Mouse (Mus musculus): ENCODE measurements around the gene Ccnd2.

Gene Ccnd2

DNA sequence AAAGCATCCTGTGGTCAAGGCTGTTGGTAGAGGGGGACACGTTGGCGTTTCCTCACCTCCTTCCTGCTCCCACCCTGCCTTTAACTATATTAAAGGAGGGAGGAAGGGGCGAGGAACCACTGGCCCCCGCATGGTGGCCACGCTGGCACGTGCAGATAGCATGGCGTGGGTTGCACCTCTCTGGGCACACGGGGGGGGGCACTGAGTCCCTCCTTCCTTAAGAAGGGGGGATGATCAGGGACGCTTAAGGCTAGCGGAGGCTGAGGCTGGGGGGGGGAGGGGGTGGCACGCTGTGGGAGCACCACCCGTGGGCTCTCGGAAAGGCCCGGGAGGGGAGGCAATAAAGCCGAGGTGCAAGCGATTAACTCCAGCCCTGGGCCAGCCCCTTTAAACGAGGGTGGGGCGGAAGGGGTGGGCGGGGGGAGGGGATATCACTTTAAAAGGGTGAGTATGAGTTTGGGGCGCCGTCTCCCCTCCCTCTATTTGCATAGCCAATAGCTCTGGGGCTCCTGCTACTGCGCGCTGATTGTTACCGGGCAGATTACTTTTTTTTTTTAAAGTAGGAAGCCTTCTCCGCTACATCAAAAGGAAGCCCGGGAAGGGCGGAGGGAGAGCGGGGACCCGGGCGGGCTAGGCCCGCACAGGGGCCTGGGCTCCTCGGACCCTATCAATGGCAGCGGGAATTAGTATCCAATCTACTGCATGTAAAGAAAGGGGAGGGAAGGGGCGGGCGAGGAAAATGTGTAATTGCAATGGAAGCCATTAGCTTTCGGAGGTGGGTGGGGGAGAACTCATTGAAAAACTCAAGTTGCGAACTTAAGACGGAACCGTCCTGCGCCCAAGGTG, at the start of gene Ccnd2:
TSS of gene Ccnd2 (minus strand) at position 88 of the 846 bp plus-strand sequence.
- DNase-seq, result peak; percentile 65

DNA sequence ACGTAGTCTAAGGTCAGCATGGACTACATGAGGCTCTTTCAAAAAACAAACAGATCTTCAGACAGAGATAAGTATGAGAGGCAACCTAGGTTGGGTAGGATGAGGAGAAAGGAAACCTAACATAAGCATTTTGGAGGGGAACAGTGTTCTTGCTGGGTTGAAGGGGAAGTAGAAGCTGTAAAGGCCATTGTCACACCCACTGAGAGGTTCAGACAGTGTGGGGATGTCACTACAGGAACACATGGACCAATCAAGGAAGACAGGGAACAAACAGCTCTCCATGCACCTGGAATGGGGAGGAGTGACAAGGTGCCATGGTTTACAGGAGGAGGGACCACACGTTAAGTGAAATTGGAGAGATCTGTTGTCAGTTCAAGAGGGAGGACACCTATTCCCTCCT, 45.0 kb upstream of the Ccnd2 start:
- DNase-seq, result no peak

DNA sequence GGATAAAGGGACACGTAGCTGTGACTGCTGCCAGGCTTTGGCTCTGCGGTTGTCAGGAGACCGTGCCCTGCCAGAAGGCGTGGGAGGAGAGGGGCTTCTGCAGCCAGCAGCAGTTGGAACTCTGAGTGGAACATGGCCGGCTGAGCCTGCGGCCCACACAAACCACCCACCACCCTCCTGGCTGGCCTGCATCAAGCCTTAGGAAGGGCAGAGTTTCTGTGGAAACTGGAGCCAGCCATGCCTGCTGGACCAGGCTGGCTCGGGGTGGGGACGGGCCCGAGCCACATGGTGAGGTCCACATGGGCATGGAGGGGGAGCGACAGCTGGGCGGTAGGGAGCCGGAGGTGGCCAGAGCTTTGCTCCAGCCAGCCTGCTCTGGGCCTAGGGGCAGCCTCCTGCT, 29.3 kb upstream of the Ccnd2 start:
- no peak for DNase-seq

DNA sequence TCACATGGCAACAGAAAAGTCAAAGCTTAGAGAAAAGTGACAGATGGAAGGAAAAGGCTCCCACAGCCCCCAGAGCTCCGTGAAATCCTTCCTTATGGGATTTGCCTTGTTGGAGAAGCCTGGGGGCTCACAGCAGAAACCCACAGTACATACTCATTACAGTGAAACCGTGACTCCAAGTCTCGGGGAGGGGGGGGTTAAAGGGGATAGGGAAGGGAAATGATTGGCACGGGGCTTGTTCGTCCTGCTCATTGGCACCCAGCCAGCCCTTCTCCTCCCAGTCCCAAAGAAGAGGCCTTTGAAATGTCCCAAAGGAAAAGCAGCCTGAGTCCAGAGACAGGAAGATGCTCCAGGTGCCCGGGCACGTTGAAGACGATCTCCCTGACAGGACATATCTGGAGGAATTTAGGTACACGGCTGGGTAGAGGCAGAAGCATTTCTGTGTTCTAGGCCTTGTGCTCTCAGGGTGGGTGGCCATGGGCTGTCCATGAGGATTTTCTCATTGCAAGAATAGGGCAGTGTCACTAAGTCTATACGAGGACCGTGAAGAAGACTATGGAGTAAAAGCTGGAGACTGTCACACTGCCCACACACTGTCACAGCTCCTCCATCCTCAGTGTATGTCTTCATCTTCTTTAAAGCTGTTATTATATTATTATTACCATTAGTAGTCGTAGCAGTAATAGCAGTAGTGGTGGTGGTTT, 27.2 kb upstream of the Ccnd2 start:
- no peak for DNase-seq

DNA sequence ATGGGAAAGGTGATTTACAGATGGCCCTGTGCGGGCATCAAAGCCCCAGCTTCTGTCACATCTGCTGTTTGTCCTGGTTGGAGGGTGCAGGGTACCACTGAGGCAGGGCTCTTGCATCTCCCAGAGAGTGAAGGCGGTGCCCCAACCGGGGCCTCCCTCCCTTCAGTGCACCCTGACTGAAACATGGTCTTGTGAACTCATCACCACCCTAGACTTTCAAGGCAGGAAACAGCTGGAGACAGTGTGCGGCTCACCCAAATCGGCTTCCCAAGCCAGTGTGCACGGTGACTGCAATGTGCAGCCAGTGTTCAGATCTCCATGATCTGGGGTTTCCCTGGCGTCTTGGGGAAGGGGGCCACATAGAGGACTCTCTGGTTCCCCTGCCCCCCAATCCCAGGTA, 26.0 kb upstream of the Ccnd2 start:
- DNase-seq, result peak; percentile 70

DNA sequence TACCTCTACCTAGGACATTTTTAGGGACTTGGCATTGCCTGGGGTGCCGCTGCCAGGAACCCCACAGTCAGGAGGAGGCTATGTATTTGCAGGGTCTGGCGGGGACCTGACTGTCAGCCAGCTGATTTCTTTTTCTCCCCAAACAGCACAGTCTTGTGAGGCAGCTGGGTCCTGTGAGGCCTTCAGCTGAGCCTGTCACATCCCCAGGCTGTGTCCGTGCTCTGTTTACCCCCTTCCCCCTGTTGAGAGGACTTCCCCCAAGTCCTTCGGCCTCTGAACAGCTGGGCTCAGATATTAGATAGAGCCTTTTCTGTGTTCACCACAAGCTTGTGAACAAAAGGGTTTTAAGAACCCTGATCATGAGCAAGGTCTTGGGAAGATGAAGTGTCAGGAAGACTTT, 25.4 kb upstream of the Ccnd2 start:
- DNase-seq, result no peak

DNA sequence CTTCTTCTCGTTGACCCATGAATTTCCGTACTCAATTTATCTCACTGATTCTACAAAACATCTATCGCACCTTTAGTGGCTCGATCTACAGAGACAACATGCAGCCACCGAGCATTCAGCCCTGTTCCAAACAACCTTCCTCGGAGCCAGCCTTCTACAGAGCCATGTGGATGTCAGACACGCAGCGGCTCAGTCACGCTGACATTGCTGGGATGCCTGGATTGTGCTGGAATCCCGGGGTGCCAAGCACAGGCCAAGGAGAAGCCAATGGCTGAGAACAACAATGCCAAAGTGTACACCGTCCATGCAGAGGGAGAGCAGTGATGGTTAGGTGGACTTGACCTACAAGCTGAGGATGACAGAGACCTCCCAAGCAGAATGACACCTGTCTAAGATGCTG, 20.5 kb upstream of the Ccnd2 start:
- DNase-seq, result no peak

DNA sequence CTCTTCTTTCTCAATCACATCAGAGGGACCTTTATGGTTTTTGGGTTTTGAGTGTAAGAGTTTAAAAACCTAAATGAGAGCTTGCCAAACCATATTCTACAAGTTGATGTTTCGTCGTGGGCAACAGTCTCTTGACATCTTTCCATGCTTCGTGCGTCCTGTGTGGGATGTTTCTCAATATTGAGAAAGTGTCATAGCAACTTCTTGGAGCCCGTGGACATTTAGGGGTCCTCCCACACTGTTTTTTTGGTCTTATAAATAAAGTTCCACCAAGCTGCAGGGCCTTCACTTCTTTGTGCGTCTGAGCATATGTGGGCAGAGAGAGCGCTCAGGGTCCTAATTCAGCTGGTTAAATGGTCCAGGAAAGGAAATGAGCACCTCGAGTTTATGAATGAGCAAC, 18.7 kb upstream of the Ccnd2 start:
- no peak for DNase-seq

DNA sequence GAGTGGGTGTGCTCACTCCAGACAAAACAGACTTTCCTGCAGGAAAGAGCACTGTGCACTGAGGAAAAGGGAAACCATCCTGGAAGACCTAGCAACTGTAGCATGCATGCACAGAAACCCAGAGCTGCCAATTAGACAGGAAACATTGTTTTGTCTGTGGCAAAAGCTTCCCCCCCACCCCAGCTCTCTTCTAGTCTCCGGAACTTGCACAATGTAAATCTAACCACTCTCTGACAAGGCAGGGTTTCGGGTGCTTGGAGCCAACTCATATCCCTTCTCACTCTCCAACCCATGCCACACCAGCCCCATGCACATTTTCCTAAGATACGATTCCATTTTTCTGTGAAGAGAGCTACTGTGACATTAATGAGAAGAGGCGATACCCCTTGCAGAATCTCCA, 13.7 kb upstream of the Ccnd2 start:
- DNase-seq, result peak; percentile 38

DNA sequence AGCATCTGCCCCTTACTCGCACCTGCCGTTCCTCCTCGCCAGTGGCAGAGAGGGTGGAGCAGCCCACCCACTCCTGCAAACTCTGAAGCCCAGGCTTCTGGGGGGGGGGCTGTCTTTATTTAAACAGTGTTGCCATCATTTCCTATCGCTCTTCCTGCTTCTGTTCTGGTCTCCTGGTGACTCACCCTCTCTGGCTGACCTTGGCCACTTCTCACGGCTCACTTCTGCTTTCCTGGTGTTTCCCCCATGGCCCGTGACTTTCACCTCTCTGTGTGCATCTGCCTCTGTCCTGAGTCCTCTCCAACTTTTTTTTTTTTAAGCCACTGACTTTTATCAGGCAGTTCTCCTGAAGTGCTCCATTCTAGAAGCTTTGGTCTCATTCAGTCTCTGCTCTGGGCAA, 10.8 kb upstream of the Ccnd2 start:
- DNase-seq, result no peak

DNA sequence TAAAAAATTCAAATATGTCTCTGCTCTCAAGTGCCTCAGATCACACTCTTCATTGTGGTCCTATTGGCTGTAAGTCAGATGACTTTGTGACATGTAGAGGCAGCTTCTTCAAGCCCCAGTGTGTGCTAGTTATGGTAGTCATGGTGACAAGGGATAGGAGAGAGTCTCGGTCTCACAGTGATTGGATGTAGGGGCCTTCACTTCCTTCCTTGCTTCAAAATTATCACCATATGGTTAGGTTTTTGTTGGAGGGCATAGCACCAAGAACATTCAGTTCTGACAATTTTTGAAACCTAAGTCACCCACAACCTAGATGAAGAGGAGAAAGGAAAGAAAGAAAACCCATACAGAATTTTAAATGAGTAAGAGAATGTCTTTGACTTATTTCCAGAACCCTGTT, 5.3 kb upstream of the Ccnd2 start:
- no peak for DNase-seq

DNA sequence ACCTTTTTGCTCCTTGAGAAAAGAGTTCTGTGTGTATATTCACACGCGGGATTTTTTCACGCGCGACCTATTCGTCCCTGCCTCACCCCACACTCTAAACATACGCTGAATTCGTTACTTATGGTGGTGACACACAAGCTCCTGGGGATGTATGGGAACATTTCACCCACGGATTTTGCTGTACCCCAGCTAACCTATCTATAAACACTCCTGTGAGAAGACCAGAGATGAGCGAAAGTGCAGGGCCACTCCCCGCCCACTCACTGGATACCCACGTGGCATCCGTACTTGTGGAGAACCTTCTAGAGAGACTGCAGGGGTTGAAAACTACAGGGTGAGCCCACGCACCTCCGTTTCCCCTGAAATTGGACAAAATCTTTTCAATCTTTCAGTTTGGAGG, 3.5 kb upstream of the Ccnd2 start:
- DNase-seq, result peak; percentile 49

DNA sequence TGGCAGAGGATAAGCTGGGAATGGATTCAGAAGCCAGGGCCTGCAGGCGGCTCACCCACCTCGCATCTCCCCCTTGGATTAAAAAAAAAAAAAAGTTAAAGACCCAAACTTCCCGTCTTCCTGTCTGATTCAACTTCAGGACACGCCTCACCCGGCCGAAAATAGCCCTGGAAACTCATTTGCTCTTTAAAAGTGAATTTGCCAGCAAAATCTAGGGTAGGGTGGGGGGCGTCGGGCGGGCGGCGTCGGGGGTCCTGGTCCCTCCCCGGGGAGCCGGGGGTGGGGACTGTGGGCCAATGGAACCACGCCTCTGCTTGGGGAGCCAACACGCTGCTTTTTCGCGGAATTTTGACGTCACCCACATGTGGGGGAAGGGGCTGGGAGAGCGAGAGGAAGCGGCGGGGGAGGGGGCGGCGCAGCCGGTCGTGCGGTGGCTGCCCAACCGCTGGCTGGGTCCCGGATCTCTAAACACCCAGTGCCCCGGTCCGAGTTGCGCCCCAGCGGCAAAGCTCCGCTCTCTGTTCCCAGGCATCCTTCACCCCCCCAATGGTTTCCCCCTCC, 2.8 kb upstream of the Ccnd2 start:
- DNase-seq, result peak; percentile 77

DNA sequence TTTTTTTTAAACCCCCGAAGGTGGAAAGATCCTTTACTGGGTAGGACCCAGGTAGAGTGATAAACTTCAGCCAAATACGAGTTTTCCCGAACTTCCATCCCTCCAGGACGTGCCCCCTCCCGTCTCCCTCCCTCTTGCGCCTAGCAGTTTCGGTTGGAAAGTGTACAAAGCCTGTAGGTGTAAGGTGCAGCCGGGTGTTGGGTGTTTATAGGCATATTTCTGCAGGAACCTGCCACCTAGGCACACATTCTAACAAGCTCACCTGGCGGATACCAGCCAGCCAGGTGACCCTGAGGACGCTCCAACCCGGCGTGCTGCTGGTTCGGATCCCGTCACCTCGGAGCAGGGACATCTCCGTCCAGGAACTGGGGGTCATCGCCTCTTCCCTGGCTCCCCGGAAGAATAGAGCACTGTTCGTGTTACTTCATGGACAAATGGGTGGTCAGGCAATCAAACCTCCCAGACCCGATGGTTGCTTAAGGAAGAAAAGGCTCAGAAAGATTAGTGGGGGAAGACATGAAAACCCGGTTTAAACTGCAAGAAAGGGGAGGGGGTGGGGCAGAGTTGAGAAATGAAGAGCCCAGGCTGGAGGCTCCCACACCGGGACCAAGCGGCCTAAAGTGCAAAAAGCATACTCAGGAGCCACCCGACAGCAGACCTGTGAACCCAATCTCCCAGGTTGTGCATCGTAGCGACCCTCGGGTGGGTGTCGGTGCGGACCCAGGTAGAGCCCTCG, 2.1 kb upstream of the Ccnd2 start:
- DNase-seq, result peak; percentile 47

DNA sequence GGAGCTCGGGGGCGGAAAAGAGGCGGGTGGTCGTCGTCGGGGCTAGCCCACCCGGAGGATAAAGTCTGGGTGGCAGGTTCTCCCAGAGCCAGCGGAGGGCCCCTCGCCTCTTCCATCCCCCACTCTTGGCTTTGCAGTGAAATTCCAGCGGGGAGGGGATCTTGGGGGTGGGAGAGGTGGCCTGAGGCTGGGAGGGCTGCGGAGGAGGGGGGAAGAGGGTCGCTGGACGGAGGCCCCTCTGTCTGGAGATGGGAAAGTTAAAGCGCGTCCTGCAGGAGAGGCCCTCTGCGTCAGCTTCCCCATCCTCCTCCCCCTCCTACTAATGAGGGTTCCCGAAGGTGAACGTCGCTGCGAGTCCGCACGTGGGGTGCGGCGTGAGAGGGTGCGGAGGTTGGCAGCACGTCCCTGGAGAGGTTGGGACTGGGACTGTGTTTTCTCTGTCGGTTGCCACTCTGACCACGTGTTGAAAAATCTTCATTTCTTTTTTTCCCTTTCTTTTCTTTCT, 1.4 kb upstream of the Ccnd2 start:
- peak; percentile 49 for DNase-seq

DNA sequence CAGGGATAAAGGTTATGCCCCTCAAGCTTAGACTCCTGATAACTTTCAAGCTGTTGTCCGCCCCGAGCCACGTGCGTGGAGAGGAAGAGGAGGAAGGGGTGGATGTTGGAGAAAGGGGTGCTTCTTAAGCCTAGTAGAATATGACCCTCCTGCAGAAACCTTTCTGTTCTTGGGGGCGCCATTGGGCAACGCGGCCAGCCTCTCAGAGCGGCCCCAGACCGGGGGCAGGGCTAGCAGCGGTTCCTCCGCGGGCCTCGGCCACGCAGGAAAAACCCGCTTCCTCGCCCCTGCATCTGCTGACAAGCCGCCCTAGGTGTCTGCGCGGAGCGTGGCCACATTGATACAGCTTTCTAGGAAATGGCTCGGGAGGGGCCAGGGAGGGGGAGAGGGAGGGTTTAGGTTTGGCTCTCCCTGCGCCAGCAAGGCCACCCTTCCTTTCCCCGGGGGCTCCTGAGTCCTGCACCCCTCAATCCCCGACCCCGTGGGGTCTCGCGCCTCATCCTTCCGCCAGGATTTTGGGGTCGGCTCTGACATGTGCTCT, 358 bp downstream of the Ccnd2 start:
- DNase-seq, result peak; percentile 61

DNA sequence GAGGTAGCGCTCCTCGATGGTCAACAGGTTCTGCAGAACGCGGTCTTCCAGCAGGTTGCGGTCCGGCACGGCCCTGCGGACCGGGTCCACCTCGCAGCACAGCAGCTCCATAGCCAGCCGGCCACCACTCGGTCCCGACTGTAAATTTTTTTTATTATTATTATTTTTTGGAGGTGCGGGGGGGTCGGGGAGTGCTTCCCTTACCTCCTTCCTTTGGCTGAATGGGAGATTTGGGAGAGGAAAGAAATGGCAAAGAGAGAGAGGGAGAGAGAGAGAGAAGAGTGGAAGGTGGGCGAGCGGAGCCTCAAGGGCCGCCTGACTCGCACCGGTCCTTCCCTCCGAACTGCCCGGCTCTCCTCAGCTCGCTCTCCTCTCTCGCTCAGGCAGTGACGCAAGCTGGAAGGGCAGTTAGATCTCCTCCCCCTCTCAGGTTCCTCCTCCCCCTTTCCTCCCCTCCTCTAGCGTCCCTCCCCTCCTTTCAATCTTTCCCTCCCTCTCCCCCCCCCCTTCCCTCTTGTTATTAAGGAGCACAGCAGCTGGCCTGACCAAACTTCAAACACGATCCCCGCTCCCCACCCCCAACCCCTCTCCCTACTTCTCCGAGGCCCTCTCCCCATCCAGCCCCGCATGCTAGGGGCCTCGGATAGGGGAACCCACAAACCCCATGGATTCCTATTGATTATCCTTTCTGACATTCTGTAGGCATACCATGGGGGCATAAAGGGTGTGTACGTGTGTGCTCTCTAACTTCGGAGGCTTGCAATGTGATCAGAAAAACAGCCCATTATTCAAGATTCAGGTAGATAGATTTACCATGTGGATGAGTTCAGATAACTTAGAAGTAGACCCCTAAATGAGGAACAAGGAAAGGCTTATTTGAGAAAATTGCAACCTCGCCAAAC, 1.1 kb downstream of the Ccnd2 start:
- peak; percentile 55 for DNase-seq

DNA sequence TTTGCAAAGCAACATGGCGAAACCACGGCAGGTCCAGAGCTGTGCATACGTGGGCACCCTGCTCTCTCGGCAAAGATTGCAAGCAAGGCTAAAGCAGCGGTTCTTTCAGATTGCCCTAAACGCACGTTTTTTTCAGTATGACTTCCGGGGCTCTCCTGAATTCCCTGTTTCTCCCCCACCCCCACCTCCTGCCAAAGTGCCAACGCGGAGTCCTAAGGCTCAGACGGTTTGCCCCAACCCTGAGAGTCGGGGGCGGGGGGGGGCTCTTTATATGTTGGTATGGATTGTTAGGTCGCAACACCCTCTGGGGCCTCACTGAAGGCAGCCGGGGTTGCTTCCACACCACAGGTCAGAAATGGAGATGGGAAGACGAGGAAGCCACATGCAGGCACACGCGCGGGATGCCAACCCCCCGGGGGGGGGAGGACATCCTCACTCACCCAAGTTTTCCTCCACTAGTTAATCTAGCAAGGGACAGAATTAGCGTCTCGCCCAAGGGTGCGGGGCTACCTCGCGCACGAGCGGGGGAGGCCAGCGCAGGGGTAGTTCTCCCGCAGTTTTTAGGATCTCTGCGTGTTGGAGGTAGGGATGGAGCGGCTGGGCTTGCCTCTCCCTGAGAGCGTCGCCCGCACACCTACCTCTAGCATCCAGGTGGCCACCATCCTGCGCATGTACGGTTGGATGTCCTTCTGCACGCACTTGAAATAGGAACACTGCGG, 1.9 kb downstream of the Ccnd2 start:
- peak; percentile 38 for DNase-seq

DNA sequence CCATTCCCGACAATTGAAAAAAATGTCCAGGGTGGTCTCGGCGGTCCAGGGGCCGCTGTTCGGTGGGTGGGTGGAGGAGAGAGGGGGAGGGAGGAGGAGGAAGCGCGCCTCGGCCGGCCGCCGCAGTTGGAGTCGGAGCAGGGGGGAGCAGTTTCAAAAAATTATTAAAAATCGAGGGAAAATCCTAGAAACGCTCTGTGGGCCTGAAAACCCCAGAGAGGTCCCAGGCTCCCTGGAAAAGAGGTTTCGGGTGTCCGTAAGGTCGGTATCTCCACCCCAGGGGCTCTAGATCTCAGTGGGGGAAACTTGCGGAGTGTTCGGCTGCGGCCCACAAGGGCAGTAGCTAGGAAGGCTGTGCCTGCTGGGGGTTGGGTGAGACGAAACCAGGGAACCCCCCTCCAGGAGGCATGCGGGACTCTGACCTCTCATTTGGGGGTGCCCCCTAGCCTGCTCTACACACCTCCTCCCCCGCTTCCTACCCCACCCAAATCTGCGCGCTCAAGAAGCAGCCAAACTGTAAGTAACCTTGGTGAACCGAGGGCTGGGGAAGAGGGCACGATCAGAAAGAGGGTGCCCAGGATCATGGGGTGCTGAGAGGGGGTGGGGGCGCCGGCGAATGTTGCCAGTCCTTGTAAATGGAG, 2.6 kb downstream of the Ccnd2 start:
- peak; percentile 59 for DNase-seq

DNA sequence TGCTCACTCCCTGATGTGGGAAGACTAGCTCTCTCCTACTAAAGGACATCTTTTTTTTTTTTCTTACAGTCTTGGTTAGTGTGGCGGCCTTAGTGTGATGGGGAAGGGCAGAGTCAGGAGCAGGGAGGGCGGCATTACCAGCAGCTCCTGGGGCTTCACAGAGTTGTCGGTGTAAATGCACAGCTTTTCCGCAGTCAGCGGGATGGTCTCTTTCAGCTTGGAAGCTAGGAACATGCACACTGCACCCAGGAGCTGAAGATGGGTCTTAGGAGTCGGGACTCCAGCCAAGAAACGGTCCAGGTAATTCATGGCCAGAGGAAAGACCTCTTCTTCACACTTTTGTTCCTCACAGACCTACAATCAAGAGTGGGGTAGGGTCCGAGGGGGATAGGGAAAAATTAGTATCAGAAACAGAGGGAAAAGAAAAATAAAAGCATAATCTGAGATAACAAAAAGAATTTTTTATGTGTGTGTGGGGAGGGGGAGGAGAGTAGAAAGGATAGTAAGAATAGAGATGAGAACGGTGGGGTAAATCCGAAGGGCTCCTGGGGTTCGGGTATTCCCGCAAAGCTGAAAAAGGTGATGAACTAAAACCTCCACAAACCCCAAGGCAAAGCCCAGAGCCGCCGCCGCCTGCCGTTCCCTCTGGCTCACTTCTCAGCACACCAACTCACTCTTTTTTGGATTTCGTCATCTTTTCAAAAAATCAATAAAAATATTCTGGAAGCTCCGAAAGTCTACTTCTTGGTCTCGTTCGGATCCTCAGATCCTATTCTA, 3.3 kb downstream of the Ccnd2 start:
- peak; percentile 61 for DNase-seq
